Mouse (Mus musculus): ENCODE measurements at regions not wholly inside any gene's neighbourhood (a gene's known extent, or its start where the extent isn't known, plus 50 kb on each side); places are given as distances from the start of the nearest gene placed in this dataset.

DNA sequence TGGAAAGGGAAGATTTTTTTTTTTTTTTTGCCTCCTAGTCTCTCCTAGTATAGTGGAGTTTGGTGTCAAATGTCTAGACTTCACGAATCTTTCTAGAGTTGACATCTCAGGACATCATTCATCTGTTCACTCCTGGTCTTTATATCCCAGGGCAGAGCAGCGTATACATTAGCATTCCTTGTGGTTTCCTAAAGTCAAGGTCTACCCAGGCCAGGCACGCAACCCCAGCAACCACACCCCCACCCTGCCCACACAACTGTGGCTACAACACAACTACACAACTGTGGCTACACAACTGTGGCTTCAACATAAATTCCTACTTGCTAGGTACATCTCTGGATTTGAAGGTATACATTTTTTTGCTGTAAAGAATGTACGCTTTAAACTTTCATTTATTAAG lies 122.2 kb downstream of the Ppp1r3a start:
- 62% methylated on average over 4 of the region's 4 CpGs for WGBS
- H3K27me3 ChIP-seq (replicated peaks; ENCODE audit: insufficient read depth, low read length) = no peaks in the 10 kb centered on the region
- ATAC-seq = no peak
- no peaks in the 10 kb centered on the region for H3K4me1 ChIP-seq (ENCODE audit: insufficient read depth, low read depth, low read length)
- no peak for DNase-seq (ENCODE audit: low spot score)
- TF ChIP-seq CTCF (IDR thresholded peaks at IDR 0.05) (no peak), EP300 (IDR thresholded peaks at IDR 0.05) (no peak)
- H3K4me3 ChIP-seq (ENCODE audit: low read depth, low read length) = no peak overlapping the region
- no peaks in the 10 kb centered on the region for H3K9me3 ChIP-seq (ENCODE audit: low read length)
- no peaks in the 10 kb centered on the region for H3K36me3 ChIP-seq (ENCODE audit: insufficient read depth, low read length)
- H3K9ac ChIP-seq (replicated peaks; ENCODE audit: low read depth) = no peak overlapping the region
- no peak overlapping the region for H3K4me2 ChIP-seq (replicated peaks; ENCODE audit: low read depth, low read length)
- no peak overlapping the region for H3K27ac ChIP-seq (ENCODE audit: low read length)

DNA sequence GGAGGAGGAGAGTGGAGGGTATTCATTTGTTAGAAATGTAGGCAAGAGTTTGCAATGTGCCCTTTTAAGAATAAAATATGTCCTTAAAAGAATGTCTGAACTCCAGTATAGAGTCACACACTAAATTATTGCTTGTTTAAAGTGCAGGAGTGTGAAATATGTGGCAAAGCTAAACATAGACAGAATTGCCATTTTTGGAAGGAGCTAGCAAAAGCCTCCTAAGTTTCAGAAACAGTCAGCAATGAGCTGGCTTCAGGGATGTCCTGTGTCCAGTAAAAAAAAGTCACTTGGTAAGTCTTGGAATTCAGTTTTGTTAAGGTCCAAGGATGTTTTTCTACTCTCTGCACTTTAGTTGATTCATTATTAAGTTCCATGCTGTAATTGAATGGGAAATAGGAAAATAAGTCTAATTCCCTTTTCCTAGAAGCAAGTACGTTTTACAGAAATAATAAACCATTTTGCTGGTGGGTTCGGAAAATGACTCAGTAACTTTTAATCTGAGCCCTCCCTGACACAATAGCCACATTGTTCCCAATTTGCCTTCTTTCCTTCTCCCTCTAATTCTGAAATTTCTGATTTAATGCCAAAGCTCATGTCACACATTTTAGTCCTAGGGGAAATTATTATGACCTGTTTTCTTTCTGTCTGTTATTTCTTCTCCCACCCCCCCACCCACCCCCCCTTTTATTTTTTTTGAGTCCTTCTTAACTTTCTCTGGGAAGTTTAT lies 123.2 kb downstream of the Ppp1r3a start:
- 18% methylated on average over 2 of the region's 2 CpGs for WGBS
- DNase-seq (ENCODE audit: low spot score) (no peak), ATAC-seq (no peak; the same call in 1 of the 2 replicates)
- H3K36me3 ChIP-seq (ENCODE audit: insufficient read depth, low read length) = no peaks in the 10 kb centered on the region
- no peaks in the 10 kb centered on the region for H3K4me1 ChIP-seq (ENCODE audit: insufficient read depth, low read depth, low read length)
- TF ChIP-seq CTCF (IDR thresholded peaks at IDR 0.05) (no peak), EP300 (IDR thresholded peaks at IDR 0.05) (no peak)
- no peak overlapping the region for H3K4me3 ChIP-seq (ENCODE audit: low read depth, low read length)
- H3K9ac ChIP-seq (replicated peaks; ENCODE audit: low read depth) = no peak overlapping the region
- no peak overlapping the region for H3K4me2 ChIP-seq (replicated peaks; ENCODE audit: low read depth, low read length)
- no peaks in the 10 kb centered on the region for H3K9me3 ChIP-seq (ENCODE audit: low read length)
- H3K27ac ChIP-seq (ENCODE audit: low read length) = no peak overlapping the region
- no peaks in the 10 kb centered on the region for H3K27me3 ChIP-seq (replicated peaks; ENCODE audit: insufficient read depth, low read length)

DNA sequence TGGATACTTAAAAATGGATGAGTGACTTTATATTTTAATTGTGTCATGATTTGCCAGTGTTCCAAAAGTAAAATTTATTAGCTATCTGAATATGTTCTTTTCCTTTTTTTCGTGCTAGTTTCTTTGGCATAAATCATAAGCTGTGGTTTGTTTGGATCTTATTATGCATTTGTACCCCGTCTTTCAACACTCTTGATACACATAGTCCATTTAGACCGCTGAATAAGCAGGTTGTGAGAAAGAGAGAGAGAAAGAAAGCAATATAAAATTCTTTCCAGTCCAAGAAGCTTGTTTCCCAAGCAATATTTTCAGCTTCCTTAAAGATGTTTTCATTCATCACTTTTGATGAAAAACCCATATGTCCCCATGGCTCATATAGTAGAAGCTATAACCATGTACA lies 138.4 kb downstream of the Ppp1r3a start:
- Histone ChIP-seq H3K36me3 (ENCODE audit: insufficient read depth, low read length) (no peaks in the 10 kb centered on the region), H3K4me3 (ENCODE audit: low read depth, low read length) (no peak overlapping the region), H3K4me2 (replicated peaks; ENCODE audit: low read depth, low read length) (no peak overlapping the region), H3K4me1 (ENCODE audit: insufficient read depth, low read depth, low read length) (no peaks in the 10 kb centered on the region), H3K9ac (replicated peaks; ENCODE audit: low read depth) (no peak overlapping the region), H3K27me3 (replicated peaks; ENCODE audit: insufficient read depth, low read length) (no peaks in the 10 kb centered on the region), H3K9me3 (ENCODE audit: low read length) (no peaks in the 10 kb centered on the region), H3K27ac (ENCODE audit: low read length) (no peak overlapping the region)
- no peak for TF ChIP-seq EP300 (IDR thresholded peaks at IDR 0.05)
- no peak for TF ChIP-seq CTCF (IDR thresholded peaks at IDR 0.05)
- DNase-seq (ENCODE audit: low spot score) (no peak), ATAC-seq (no peak)
- WGBS = 52% methylated on average over 3 of the region's 3 CpGs

DNA sequence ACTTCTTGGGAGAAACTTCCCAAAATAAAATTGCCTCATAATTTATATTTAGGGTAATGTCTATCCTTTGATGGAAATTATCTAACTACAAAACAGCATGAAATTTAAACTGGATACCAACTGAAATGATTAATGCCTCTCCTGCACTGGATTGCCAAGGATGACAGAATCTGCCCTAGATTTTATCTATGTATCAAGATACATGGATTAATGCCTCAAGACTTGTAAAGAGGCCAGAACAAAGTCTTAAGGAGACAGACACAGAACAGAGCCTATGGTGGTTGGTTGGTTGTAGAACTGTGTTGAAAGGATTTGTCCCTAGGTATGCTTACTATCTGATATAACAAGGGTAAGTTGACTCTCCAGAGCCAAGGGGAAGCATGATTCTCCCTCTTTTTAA lies 147.0 kb downstream of the Ppp1r3a start:
- Histone ChIP-seq H3K27ac (ENCODE audit: low read length) (no peak overlapping the region), H3K4me1 (ENCODE audit: insufficient read depth, low read depth, low read length) (no peaks in the 10 kb centered on the region), H3K27me3 (replicated peaks; ENCODE audit: insufficient read depth, low read length) (no peaks in the 10 kb centered on the region), H3K9ac (replicated peaks; ENCODE audit: low read depth) (no peak overlapping the region), H3K4me3 (ENCODE audit: low read depth, low read length) (no peak overlapping the region), H3K4me2 (replicated peaks; ENCODE audit: low read depth, low read length) (no peak overlapping the region), H3K36me3 (ENCODE audit: insufficient read depth, low read length) (no peaks in the 10 kb centered on the region), H3K9me3 (ENCODE audit: low read length) (no peaks in the 10 kb centered on the region)
- DNase-seq (ENCODE audit: low spot score) (no peak), ATAC-seq (no peak)
- no peak for TF ChIP-seq CTCF (IDR thresholded peaks at IDR 0.05)
- no peak for TF ChIP-seq EP300 (IDR thresholded peaks at IDR 0.05)

DNA sequence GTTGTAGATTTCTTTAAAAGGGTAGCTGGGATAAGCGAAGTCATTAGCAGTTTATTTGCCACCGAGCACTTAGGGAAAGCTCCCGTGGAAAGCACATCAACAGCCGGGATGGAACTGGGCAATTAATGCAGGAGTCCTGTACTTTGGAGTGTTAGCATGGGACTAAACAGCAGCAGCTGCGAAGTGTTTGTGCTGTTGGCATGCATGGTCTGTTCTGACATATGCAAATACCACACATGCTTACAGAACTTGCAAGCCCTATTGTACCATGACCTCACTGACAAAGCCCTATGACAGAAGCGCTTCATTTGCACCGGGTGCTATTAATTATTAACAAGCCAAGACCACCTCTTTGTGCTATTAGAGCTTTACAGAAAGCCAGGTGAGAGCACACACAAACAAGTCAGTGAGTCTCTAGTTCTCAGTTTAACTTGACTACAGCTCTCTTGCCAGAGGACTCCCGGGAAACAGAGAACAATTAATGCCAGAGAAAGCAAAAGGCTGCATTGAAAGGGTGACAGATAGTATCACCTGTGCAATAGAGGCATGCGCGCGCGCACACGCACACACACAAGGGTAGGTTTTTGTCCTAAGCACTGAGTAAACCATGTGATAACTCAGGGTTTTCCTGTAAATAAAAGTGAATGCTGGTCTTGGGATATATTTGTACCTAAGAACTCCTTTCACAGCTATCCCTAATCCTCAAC lies 154.4 kb downstream of the Ppp1r3a start:
- peak; percentile 31 for DNase-seq (ENCODE audit: low spot score)
- peak; percentile 67 for ATAC-seq

DNA sequence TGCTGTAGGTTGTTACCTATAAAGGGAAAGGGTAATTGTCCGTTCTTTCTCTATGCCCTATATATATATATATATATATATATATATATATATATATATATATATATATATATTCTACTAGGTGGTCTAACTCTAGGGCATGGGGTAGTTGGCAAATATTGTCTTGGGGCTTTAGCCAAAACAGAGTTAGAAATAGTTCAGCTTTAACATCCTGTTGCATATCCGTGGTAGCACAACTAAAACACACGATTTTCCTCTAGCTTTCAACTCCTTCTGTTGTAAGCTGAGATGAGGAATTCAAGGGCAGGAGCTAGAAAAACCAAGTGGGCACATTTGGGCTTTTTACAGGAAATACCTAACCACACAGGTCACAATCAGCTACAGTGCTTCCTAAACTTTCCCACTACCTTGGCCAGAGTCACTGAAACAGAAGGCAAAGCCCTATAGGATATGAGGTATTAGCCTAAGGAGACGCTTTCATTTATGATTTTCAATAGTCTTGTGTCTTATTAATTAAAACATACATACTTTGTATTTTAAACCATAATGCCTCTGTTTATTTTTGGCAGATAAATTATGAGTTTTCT lies 158.1 kb downstream of the Ppp1r3a start:
- H3K27me3 ChIP-seq (replicated peaks; ENCODE audit: insufficient read depth, low read length) = no peaks in the 10 kb centered on the region
- H3K4me3 ChIP-seq (ENCODE audit: low read depth, low read length) = no peak overlapping the region
- no peak overlapping the region for H3K27ac ChIP-seq (ENCODE audit: low read length)
- H3K36me3 ChIP-seq (ENCODE audit: insufficient read depth, low read length) = no peaks in the 10 kb centered on the region
- no peak overlapping the region for H3K4me2 ChIP-seq (replicated peaks; ENCODE audit: low read depth, low read length)
- H3K4me1 ChIP-seq (ENCODE audit: insufficient read depth, low read depth, low read length) = no peaks in the 10 kb centered on the region
- WGBS = 54% methylated on average over 4 of the region's 4 CpGs
- no peaks in the 10 kb centered on the region for H3K9me3 ChIP-seq (ENCODE audit: low read length)
- no peak for DNase-seq (ENCODE audit: low spot score)
- no peak overlapping the region for H3K9ac ChIP-seq (replicated peaks; ENCODE audit: low read depth)
- TF ChIP-seq CTCF (IDR thresholded peaks at IDR 0.05) = no peak
- no peak for TF ChIP-seq EP300 (IDR thresholded peaks at IDR 0.05)
- ATAC-seq = no peak

More for the DNA sequence above, 154.4 kb downstream of the Ppp1r3a start:
- H3K4me3 ChIP-seq (ENCODE audit: low read depth, low read length) = no peak overlapping the region
- no peak overlapping the region for H3K4me2 ChIP-seq (replicated peaks; ENCODE audit: low read depth, low read length)
- WGBS = 63% methylated on average over 13 of the region's 13 CpGs
- no peaks in the 10 kb centered on the region for H3K9me3 ChIP-seq (ENCODE audit: low read length)
- no peak overlapping the region for H3K27ac ChIP-seq (ENCODE audit: low read length)
- no peaks in the 10 kb centered on the region for H3K36me3 ChIP-seq (ENCODE audit: insufficient read depth, low read length)
- H3K9ac ChIP-seq (replicated peaks; ENCODE audit: low read depth) = no peak overlapping the region
- TF ChIP-seq EP300 (IDR thresholded peaks at IDR 0.05) = no peak
- TF ChIP-seq CTCF (IDR thresholded peaks at IDR 0.05) = no peak
- no peaks in the 10 kb centered on the region for H3K4me1 ChIP-seq (ENCODE audit: insufficient read depth, low read depth, low read length)
- H3K27me3 ChIP-seq (replicated peaks; ENCODE audit: insufficient read depth, low read length) = no peaks in the 10 kb centered on the region

Data from lung, postnatal 0 days (tissue).